Mouse (Mus musculus): ENCODE data around the gene Cipc.

Cipc gene

DNA sequence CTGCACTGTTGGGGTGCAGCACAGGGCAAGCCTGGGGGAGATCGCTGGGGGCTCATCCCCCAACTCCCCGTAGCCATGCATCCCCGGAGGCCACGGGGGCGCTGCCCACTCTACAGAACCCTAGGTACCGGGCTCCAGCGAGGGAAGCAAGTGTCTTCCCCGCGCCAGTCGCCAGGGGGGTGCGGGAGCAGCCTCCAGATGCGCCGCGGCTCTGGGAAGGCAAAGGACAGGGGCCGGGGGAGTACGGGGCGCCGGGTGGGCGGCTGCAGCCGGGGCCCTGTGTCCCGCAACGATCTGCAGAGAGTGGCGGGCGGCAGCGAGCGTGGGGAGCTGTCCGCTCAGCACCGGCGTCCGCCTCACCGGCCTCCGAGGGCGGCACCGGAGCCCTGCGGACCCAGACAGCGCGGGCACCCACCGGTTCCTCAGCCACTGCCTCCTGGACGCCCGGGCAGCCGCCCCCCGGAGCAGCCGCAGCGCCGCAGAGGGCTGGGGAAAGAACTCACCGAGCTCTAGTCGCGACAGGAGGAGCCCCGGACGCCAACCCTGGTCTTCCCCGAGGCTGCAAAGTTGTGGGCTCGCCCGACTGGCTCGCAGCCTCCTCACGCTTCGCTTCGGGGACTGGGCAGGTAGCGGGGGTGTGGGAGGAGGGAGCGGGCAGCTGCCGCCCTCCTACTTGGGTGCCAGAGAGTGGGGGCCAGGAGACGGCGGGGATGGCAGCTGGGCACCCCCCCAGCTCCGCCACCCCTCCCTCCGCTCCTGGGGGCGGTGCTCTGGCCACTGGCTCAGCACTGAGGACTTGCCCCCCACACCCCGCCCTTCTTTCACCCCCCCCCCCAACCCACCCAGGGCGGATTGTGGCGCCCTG, 43.3 kb downstream of the Cipc start, which contains the start of gene Zdhhc22:
Zdhhc22 (minus strand) TSS at position 541 of the 865 bp plus-strand sequence.
- no peak for DNase-seq (ENCODE audit: low spot score)

DNA sequence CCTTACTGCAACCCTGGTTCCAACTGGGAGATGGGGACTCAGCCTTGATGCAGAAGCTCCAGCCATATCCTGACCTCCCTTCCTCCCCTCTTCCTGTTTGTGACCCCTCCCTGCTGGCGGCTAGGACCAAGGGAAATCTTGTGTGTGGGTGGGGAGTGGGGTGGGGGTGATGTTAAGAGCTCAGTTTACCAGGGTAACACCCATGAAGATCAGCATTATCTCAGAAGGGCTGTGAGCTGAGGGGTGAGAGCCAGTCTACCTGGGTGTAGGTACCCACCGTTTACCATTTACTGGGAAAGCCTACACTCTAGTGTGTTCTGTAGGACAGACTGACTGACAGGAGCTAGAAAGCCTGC, 43.9 kb downstream of the Cipc start:
- DNase-seq (ENCODE audit: low spot score), result no peak

DNA sequence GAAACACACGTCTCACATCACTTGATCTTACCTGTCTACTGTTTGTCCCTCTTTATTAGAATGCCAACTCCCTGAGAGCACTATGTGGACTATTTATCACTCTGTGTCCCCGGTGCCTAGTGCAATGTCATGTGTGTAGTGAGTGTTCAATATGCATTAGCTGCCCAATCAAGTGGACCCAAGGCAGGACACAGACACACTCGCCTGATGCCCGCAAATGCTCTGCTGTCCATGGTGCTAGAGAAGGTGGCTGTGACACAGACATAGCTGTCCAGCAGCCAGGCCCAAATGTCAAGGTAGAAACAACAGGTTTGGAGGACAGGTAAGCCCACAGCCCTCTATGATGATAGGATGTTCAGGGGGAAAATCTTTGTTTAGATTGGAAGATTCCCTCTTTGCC, 47.3 kb downstream of the Cipc start:
- no peak for DNase-seq (ENCODE audit: low spot score)

DNA sequence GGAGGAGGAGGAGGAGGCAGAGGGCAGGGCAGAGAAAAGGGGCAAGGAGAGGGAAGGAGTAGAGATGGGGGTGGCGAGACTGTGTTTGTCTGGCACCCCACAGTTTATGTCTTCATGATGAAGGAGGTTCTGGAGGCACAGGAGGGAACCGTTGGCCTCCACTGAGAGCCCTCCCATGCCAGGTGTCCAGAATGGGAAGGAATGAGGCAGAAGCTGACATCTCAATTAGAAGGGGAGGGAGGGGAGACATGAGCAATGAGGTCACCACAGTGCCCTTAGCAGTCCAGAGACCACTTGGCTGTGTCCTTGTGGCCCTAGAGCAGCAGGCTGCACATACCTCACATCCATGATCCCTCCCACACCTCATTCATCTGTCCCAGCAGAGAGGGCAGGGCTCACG, 47.9 kb downstream of the Cipc start:
- no peak for DNase-seq (ENCODE audit: low spot score)

DNA sequence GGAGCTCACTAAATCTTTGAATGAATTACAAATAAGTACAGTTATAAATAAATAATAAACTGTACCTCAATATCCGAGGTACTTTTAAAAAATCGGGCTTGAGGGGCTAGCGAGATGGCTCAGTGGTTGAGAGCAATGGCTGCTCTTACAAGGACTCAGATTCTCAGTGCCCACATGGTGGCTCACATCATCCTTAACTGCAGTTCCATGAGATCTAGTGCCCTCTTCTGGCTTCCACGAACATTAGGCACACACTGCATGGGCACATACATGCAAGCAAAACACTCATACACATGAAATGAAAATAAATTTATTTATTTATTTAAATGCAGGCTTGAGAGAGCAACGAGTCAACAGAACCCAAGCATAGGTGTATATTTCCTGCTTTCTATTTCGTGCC, 49.1 kb downstream of the Cipc start:
- DNase-seq (ENCODE audit: low spot score), result no peak

DNA sequence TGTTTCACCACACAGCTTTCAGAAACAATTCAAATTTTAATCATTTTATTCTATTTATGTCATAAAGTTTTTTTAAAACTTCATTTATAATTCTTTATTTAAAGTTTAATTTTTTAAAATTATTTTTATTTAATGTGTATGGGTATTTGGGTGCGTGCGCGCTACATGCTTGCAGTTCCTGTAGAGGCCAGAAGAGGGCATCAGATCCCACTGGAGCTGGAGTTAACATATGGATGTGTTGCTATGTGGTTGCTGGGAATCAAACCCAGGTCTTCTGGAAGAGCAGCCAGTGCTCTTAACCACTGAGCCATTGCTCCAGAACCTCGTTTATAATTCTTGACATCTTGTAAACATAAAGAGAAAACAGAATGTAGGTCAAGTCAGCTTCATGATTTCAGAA, 51.9 kb downstream of the Cipc start:
- no peak for DNase-seq (ENCODE audit: low spot score)

DNA sequence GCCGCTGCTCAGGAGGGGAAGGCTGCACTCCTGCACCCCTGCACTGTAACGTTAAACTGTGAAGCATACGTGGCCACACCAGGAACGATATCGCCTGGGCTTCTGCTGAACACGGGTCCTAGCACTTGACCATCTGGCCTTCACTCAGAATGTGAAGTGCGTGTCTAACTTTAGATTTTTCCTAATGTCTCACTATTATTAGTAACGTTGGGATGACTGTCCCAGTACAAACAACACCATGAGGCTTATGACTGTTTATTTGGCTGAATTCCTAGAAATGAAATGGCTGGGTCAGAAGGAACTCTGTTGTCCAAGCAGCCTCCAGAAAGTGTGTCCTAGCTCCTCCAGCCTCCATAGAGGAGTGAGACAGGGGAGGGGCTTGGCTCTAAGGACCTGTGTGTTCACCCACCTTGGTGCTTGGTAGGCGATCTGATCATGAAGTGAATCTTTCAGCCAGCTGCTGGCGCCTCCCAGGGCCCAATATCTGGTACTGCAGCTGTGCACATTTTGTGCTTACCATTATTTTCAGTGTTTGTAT, 52.5 kb downstream of the Cipc start:
- DNase-seq (ENCODE audit: low spot score), result no peak

DNA sequence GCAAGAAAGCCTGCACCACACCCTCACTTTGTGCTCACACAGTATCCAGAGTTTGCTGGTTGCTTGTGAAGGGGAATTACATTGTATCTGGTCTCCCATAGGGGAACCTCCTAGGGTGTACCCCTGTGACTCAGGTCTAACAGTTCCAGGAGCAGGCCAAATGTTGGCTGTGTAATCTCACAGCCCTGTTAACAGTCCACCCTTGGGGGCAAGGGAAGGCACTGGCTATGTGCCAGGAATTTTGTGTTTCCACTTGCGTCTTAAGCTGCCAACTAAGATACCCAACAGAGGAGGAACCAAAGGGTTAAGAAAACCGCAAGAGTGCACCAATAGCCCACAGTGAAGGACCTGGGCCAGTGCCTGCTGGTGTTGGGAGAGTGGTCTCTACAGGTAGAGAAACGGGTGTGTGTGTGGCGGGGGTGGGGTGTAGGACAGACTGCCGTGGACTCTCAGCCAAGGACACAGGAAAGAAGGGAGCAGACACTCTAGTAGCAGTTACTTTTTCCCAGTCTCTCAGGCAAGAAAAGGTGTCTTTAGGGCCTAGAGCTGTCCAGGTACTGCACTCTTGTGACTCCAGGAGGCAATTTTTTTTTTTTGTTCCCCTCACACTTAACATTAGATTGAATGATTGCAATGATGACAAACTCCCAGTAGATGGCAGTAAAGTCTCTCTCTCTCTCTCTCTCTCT, 53.5 kb downstream of the Cipc start:
- DNase-seq (ENCODE audit: low spot score), result no peak

DNA sequence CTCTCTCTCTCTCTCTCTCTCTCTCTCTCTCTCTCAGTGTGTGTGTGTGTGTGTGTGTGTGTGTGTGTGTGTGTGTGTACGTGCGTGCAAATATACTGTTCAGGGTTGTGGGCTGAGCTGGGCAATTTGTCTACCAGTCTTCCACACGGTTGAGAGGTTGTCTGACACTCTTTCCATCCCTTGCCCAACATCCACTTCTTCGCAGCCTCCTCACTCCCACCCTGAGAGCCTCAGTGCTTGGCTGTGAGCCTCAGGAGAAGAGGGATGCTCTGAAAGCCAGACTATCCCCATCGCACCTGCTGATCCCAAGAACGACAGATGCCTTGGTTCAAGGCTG, 54.0 kb downstream of the Cipc start:
- DNase-seq (ENCODE audit: low spot score), result no peak

DNA sequence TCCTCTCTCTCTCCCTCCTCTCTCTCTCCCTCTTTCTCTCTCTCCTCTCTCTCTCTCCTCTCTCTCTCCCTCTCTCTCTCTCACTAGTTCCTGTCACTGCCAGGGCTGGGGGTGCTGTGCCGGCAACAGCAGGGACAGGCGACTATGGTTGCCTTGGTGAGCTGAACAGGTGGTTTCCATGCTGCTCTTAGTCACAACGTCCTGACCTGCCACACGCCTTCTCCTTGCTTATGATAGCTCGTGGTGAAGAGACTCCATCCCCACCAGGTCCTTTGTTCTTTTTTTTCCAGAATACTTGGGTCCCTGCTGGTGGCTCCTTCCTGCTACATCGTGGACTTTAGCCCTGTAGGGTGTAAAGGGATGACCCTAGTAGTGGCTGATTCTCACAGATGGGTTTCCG, 55.4 kb downstream of the Cipc start:
- no peak for DNase-seq (ENCODE audit: low spot score)

DNA sequence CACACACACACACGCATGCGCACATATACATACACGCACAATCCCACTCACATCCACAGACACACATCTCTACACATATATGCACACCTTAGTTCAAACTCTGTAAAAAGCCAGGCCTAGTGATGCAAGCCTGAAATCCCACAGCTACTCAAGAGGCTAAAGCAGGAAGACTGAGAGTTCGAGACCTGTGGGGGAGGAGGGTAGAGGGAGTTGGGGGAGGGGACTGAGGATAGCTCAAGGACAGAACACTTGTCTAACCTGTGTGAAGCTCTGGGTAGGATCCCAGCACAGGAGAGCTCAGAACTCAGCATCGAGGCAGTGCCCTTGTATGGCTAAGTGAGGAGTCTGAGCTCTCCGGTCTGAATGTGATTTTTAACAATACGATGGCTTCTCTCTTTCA, 56.0 kb downstream of the Cipc start:
- DNase-seq (ENCODE audit: low spot score), result no peak

DNA sequence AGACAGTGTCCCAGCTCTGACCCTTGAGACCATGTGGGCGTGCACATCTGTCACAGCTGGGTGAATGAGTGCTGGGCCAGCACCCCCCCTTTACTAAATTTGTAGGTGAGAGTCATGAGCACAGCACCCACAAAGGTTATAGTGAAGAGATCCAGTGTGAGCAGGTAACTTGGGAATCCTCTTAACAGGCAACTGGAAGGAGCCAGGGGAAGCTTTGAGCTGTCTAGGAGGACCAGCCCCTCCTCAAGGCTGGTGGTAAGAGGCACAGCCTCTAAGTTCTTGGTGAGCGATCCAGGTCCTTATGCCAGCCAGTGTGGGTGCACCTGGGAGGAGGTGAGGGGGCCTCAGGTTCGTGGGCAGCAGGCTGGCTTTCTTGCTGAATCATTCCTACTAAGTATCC, 56.8 kb downstream of the Cipc start:
- DNase-seq (ENCODE audit: low spot score), result no peak

DNA sequence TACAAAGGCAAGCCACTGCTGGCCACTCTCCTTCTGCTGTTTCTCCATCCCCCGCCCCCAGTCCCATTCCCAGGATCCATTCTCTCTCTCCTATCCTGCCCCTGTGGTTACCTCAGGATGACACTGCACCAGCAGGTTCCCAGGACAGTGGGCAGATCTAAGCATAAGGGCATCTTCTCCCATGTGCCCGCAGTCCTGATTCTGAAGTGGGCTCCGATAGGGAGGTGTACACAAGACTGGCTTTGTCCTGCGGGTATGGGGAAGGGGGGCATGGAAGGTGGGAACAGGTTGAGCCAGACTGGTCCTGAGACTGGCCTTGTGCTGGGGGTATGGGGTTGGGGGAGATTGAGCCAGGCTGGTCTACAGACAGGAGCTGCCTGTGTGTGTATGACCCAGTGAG, 57.8 kb downstream of the Cipc start:
- no peak for DNase-seq (ENCODE audit: low spot score)

Measured in ovary, postnatal 10 days (tissue).